Mouse (Mus musculus) forebrain, embryonic 11.5 days (tissue): ENCODE measurements around the gene Igflr1. TPM values are rescaled to one million over a fixed set of nuclear protein-coding genes. Genes with fewer than 3 reads are reported as not detected.

Experiments used
- ATAC-seq: fragments of 200-750 bp; cut with Nextera tagmentation; replicated peaks from 2 replicates; pipeline ENCODE4 v1.8.0; 2017; ENCODE audit warnings: moderate TSS enrichment; ENCODE audit not compliant: low FRiP score
- DNase-seq: peaks from one replicate; pipeline ENCODE4 v3.0.0-alpha.2; 2017; ENCODE audit warnings: low spot score
- H3K27ac ChIP-seq: fragments of 300-500 bp; sonication (generic); 2 replicates; pipeline ENCODE4 v1.5.1; 2014; ENCODE audit warnings: low read depth, low read length
- H3K27me3 ChIP-seq: fragments of 300-500 bp; sonication (generic); 2 replicates; pipeline ENCODE4 v1.6.1; 2014; ENCODE audit warnings: mild to moderate bottlenecking, low read length, mixed read lengths; ENCODE audit not compliant: control insufficient read depth, insufficient read depth
- H3K36me3 ChIP-seq: fragments of 300-500 bp; sonication (generic); 2 replicates; pipeline ENCODE4 v1.6.1; 2014; ENCODE audit warnings: mild to moderate bottlenecking, low read length, moderate library complexity, mixed read lengths; ENCODE audit not compliant: control insufficient read depth, insufficient read depth
- H3K4me1 ChIP-seq: fragments of 300-500 bp; sonication (generic); replicated peaks from 2 replicates; pipeline ENCODE4 v1.6.1; 2014; ENCODE audit warnings: low read length, mixed read lengths; ENCODE audit not compliant: control insufficient read depth, insufficient read depth
- H3K4me2 ChIP-seq: fragments of 300-500 bp; sonication (generic); 2 replicates; pipeline ENCODE4 v1.6.1; 2014; ENCODE audit warnings: low read depth, mild to moderate bottlenecking, low read length, moderate library complexity, mixed read lengths; ENCODE audit not compliant: severe bottlenecking
- H3K4me3 ChIP-seq: fragments of 300-500 bp; sonication (generic); 2 replicates; pipeline ENCODE4 v1.5.1; 2014; ENCODE audit warnings: low read depth, low read length
- H3K9ac ChIP-seq: fragments of 300-500 bp; sonication (generic); 2 replicates; pipeline ENCODE4 v1.6.1; 2014; ENCODE audit warnings: low read length
- H3K9me3 ChIP-seq: fragments of 300-500 bp; sonication (generic); 2 replicates; pipeline ENCODE4 v1.6.1; 2016; ENCODE audit warnings: low read length, mixed read lengths; ENCODE audit not compliant: control insufficient read depth
- WGBS: fragments of 180-500 bp; shearing (Covaris S2); extraction: QIAGEN DNeasy Blood & Tissue Kit; methylation state at CpG from one replicate; pipeline ENCODE4 v1.1.7; 2014; 5-methylcytosine and 5-hydroxymethylcytosine counted together
- microRNA-seq: library from miRNA; unstranded; fragments of <30 nt; microRNA quantifications from one replicate; pipeline ENCODE4, GENCODE M21; 2016; ENCODE audit not compliant: insufficient number of aligned reads
- polyA plus RNA-seq: library from polyadenylated mRNA; unstranded; fragments of >200 nt; fragmentation: Nextera tagmentation; extraction: Ambion mirVana; gene quantifications from 2 replicates; pipeline ENCODE4 v1.2.1, GENCODE M21; 2014

Gene Igflr1
- polyA plus RNA-seq, 1 experiment from 2014 or later = 6.0 TPM

DNA sequence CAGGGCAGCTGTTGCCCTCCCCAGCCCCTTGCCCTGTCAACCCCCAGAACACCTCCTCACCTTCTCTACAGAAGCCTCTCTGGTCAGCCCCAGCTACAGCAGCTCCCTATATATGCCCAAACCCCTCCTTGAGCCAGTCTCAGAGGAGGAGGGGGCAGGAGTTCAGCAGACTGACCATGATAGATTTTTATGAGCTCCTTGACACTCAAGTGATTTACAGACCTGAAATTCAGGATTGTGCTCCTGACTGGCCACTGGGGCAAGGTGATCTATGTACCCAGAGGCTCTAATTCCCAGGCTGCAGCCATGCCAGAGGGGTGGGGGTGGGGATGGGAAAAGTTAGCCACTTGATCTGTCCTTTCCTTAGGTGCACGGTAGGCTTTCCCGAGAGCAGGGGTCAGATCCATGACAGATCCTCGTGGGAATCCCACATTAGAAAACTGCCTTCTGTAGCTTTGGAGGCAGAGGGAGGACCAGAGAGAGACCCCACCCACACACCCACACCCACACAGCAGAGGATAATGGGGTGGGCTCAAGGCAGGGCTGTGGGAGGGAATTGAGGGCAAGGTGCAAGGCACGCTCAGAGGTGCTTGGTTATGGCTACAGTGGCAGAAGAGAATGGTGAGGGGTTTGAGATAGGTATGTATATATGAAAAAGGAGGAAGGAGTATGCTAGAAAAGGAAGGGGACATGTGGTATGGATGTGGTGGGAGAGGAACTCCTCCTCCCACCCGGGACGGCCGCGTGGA lies 47.6 kb downstream of the Igflr1 start, which contains the start of gene Upk1a:
TSS of gene Upk1a (minus strand) at position 194 of the 749 bp plus-strand sequence.
- Histone ChIP-seq H3K27ac (no peak within 1 kb of the TSS), H3K36me3 (peaks cover 2% of the 10 kb centered on the region; the same call in 1 of the 2 replicates), H3K4me2 (no peak within 1 kb of the TSS), H3K9ac (no peak within 1 kb of the TSS), H3K4me1 (no peaks in the 10 kb centered on the region), H3K9me3 (no peaks in the 10 kb centered on the region), H3K27me3 (no peaks in the 10 kb centered on the region), H3K4me3 (no peak within 1 kb of the TSS)
- 82% methylated on average over 8 of the region's 8 CpGs for WGBS
- ATAC-seq (no peak), DNase-seq (no peak)

DNA sequence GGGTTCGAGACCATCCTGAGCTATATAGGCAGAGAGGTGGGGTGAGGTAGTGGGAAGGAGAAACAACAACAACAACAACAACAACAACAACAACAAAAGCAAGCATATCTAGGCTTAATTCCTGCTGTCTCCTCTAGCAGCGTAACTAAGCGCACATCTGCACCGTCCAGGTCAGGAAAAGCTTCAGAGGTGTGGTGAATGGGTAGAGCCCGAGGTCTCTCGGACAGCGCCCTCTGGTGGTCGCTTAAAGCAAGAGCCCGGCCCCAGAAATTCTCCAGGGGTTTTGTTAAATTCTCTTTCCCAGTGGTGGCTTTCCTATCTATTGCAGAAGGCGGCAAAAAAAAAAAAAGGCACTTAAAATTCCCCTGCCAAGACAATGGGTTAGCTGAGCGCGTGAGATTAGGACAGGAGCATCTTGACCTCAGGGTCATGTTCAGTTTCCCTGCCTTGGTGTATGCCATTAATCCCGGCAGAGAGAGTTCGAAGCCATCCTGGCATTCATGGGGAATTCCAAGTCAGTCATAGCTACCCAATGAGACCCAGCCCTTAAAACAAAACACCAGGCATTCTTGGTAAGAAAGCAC lies 48.4 kb downstream of the Igflr1 start:
- Histone ChIP-seq H3K4me1 (no peaks in the 10 kb centered on the region), H3K4me2 (no peak overlapping the region), H3K36me3 (peaks cover 3% of the 10 kb centered on the region; the same call in 1 of the 2 replicates), H3K4me3 (no peak overlapping the region), H3K27me3 (no peaks in the 10 kb centered on the region), H3K27ac (no peak overlapping the region), H3K9me3 (no peaks in the 10 kb centered on the region), H3K9ac (no peak overlapping the region)
- peak; percentile 79 for DNase-seq
- WGBS = 22% methylated on average over 14 of the region's 14 CpGs
- ATAC-seq = peak; percentile 64; the same call in 1 of the 2 replicates

DNA sequence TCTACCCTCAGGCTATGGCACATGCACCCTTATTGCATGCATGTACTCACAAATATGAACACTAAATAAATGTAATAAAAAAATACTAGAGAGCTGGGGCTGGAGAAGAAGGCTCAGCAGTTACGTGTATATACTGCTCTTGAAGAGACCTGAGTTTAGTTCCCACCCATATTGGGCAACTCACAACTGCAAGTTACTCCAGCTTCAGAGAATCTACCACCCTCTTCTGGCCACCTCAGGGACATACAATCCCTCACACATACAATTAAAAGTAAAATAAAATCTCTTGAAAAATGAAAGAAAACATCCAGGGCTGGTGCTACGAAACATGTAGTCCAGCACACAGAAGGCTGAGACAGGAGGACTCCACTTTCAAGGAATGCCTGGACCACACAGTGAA lies 49.2 kb downstream of the Igflr1 start:
- Histone ChIP-seq H3K36me3 (peaks cover 3% of the 10 kb centered on the region; the same call in 1 of the 2 replicates), H3K27me3 (no peaks in the 10 kb centered on the region), H3K9ac (no peak overlapping the region), H3K4me1 (no peaks in the 10 kb centered on the region), H3K27ac (no peak overlapping the region), H3K4me3 (no peak overlapping the region), H3K9me3 (no peaks in the 10 kb centered on the region), H3K4me2 (no peak overlapping the region)
- 88% methylated on average over 2 of the region's 2 CpGs for WGBS
- DNase-seq (no peak), ATAC-seq (no peak)

DNA sequence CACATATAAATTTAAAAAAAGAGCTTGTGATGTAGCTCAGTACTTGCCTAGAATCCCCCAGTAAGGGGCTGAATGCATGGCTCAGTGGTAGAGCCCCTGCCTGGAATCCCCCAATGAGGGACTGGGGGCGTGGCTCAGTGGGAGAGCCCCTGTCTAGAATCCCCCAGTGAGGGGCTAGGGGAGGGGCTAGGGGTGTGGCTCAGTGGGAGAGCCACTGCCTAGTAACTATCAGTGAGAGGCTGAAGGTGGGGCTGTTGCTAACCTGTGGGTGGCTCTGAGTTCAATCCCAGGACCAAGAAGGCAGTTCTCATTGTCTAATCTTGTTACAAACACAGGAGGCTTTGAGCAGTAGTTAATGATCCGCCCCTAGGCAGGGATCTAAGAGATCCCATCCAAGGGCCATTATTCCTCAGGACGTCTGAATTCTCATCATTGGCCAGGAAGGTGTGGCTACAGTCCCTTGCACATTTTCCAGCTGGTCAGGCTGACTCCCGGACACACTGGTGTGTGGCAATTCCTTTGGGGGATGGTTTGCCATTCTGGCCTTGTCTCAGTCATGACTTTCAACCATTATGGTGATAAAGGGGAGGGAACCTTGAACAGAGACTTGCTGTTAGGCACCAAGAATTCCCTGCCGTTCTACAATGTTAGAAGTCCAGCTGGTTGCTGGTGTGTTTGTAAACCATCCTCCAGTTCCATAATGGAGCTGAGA lies 50.0 kb downstream of the Igflr1 start:
- ATAC-seq (no peak), DNase-seq (no peak)
- Histone ChIP-seq H3K36me3 (peaks cover 3% of the 10 kb centered on the region; the same call in 1 of the 2 replicates), H3K4me2 (no peak overlapping the region), H3K4me3 (no peak overlapping the region), H3K9me3 (no peaks in the 10 kb centered on the region), H3K27ac (no peak overlapping the region), H3K27me3 (no peaks in the 10 kb centered on the region), H3K4me1 (no peaks in the 10 kb centered on the region), H3K9ac (no peak overlapping the region)
- WGBS = 55% methylated on average over 5 of the region's 5 CpGs

Small RNA genes within 50 kb of the gene (microRNA-seq; reads per million reads assigned to microRNA genes)
- 3.4 reads per million for gene Gm38670
- not detected for gene Mir3569

Other genes starting within 250 kb of the Igflr1 start
- gene E130208F15Rik, start 243.7 kb upstream of the Igflr1 start, polyA plus RNA-seq = not detected in 2 replicates
- 21.8 and 23.5 TPM in 2 replicates for gene Sdhaf1, start 241.5 kb upstream of the Igflr1 start, polyA plus RNA-seq
- 7.2 TPM in 2 replicates for gene Lrfn3, start 202.7 kb upstream of the Igflr1 start, polyA plus RNA-seq
- gene Tyrobp, start 151.7 kb upstream of the Igflr1 start, polyA plus RNA-seq = 9.6 and 15.2 TPM in 2 replicates
- 1.0 TPM in 1 of 2 replicates, not detected in the other for gene Hcst, start 145.6 kb upstream of the Igflr1 start, polyA plus RNA-seq
- 1.3 and 1.6 TPM in 2 replicates for gene Nfkbid, start 143.7 kb upstream of the Igflr1 start, polyA plus RNA-seq
- 99.2 and 108 TPM in 2 replicates for gene Aplp1, start 119.9 kb upstream of the Igflr1 start, polyA plus RNA-seq
- 0.55 and 0.61 TPM in 2 replicates for gene Kirrel2, start 107.7 kb upstream of the Igflr1 start, polyA plus RNA-seq
- gene Nphs1, start 107.1 kb upstream of the Igflr1 start, polyA plus RNA-seq = 0.21 and 0.24 TPM in 2 replicates
- gene Prodh2, start 71.8 kb upstream of the Igflr1 start, polyA plus RNA-seq = not detected in 2 replicates
- 66.0 and 72.7 TPM in 2 replicates for gene Arhgap33, start 30.4 kb upstream of the Igflr1 start, polyA plus RNA-seq
- 5.5 and 7.4 TPM in 2 replicates for gene Hspb6, start 13.2 kb upstream of the Igflr1 start, polyA plus RNA-seq
- 20.0 and 23.6 TPM in 2 replicates for gene Proser3, start 13.1 kb upstream of the Igflr1 start, polyA plus RNA-seq
- gene Lin37, start 5.6 kb upstream of the Igflr1 start, polyA plus RNA-seq = 45.7 and 50.2 TPM in 2 replicates
- gene U2af1l4, start 2.1 kb upstream of the Igflr1 start, polyA plus RNA-seq = 89.2 and 97.5 TPM in 2 replicates
- gene Gm49396, start 2.1 kb upstream of the Igflr1 start, polyA plus RNA-seq = 12.1 and 13.6 TPM in 2 replicates
- 96.1 and 99.3 TPM in 2 replicates for gene Psenen, start 1.8 kb upstream of the Igflr1 start, polyA plus RNA-seq
- gene Kmt2b, start 23.3 kb downstream of the Igflr1 start, polyA plus RNA-seq = 14.3 TPM in 2 replicates
- 0.15 and 0.31 TPM in 2 replicates for gene Zbtb32, start 33.5 kb downstream of the Igflr1 start, polyA plus RNA-seq
- 0.31 and 0.73 TPM in 2 replicates for gene Upk1a, start 47.4 kb downstream of the Igflr1 start, polyA plus RNA-seq
- 700 and 735 TPM in 2 replicates for gene Cox6b1, start 60.7 kb downstream of the Igflr1 start, polyA plus RNA-seq
- not detected in 2 replicates for gene Etv2, start 70.4 kb downstream of the Igflr1 start, polyA plus RNA-seq
- 131 and 138 TPM in 2 replicates for gene Rbm42, start 84.9 kb downstream of the Igflr1 start, polyA plus RNA-seq
- gene Haus5, start 99.6 kb downstream of the Igflr1 start, polyA plus RNA-seq = 68.9 and 76.6 TPM in 2 replicates
- not detected in 2 replicates for gene Pmis2, start 106.2 kb downstream of the Igflr1 start, polyA plus RNA-seq
- gene 2200002J24Rik, start 133.5 kb downstream of the Igflr1 start, polyA plus RNA-seq = not detected in 2 replicates
- 0.72 and 1.7 TPM in 2 replicates for gene Atp4a, start 146.8 kb downstream of the Igflr1 start, polyA plus RNA-seq
- gene Tmem147, start 164.1 kb downstream of the Igflr1 start, polyA plus RNA-seq = 133 and 153 TPM in 2 replicates
- 0.33 and 1.5 TPM in 2 replicates for gene Gapdhs, start 178.3 kb downstream of the Igflr1 start, polyA plus RNA-seq
- 0.27 and 1.8 TPM in 2 replicates for gene Sbsn, start 186.0 kb downstream of the Igflr1 start, polyA plus RNA-seq
- not detected in 2 replicates for gene Dmkn, start 198.3 kb downstream of the Igflr1 start, polyA plus RNA-seq
- gene Krtdap, start 222.5 kb downstream of the Igflr1 start, polyA plus RNA-seq = not detected in 2 replicates